Mouse (Mus musculus) liver (tissue): ENCODE results near the gene Chst15.

Experiments
- DNase-seq: peaks from one replicate; pipeline ENCODE4 v3.0.0-alpha.2; 2020; ENCODE audit warnings: mixed read lengths

Gene Chst15

DNA sequence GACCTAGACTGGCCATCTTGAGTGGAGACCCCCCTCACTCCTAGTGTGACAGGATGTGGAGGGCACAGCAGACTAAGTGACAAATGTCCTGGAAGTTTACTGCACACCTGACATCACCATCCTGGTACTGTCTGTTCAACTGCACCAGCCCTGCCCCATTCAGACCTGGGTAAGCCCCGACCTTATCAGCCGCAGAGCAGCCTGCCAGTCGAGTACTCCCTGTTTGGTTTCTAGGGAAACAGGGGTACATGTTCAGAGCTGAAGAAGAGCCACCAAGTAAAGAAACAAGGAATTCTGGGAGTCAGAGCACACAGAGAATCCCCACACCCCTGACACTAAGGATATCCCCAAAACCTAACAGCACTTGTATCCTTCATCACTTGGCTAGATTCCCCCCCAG, 55.1 kb downstream of the Chst15 start:
- peak; percentile 74 for DNase-seq

- DNase-seq = no peak
Measured at GRCm38 (mm10) chr7:132260632-132261031, 56.4 kb downstream of the Chst15 start.

DNA sequence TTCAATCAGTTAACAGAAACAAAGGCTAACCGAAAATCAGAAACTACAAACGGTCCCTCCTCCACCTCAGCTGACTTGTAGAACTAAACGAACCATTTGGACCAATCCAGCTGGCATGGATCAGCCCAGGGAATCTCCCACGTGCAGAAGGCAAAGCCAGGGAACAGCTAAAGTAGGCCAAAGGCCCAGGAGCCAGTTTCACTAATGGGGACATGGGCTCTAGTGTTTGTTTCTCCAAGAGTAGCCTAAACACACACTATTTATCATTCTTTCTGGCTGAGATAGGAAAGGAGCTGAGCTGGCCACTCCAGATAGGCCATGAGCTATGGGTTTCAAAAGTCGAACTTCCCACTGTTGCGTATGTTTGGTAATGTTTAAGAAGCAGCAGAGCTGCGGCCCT, 58.2 kb downstream of the Chst15 start:
- no peak for DNase-seq

GRCm38 (mm10) chr7:132258216-132258615, 58.8 kb downstream of the Chst15 start:
- no peak for DNase-seq

GRCm38 (mm10) chr7:132253513-132253912, 63.5 kb downstream of the Chst15 start:
- no peak for DNase-seq

DNA sequence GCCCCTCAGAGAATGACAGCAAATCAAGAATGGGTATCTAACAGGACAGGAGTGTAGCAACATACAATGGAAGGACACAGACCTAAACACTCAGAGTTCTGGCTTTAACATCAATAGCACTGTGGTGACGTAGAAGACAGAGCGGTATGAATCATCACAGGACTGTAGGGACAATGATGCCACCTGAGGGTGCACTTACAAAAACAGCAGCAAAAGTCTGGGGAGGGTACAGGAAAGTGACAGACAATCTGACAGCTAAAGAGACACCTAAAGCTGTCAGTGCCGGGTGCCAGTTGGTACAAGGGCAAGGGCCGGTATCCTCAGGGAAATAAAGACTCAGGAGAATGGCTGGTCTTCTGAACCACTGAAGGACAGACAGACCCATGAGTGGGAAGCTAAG, 64.0 kb downstream of the Chst15 start:
- DNase-seq = no peak

GRCm38 (mm10) chr7:132249563-132250119, 67.4 kb downstream of the Chst15 start:
- no peak for DNase-seq

DNA sequence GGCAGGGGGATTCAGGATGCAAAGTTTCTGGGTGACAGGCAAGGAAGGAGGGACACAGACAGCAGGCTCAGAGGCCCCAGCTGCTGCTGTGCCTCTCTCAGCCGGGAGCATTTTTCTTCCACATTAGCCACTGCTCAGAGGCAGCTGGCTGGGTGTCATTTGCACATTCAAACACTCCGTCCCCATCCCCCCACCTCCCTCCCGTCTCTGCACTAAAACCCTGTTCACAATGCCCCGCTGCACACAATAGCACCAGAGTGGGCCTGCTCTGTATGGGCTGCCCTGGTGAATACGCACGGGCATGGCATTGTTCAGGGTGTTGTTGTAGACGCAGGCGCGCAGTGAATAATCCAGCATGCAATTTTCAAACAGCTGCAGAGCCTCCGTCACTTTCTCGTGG, 69.5 kb downstream of the Chst15 start:
- peak; percentile 16 for DNase-seq

GRCm38 (mm10) chr7:132247091-132247490, 69.9 kb downstream of the Chst15 start:
- DNase-seq = no peak

- no peak for DNase-seq
Measured at GRCm38 (mm10) chr7:132245730-132246129, 71.3 kb downstream of the Chst15 start.

GRCm38 (mm10) chr7:132244637-132245036, 72.4 kb downstream of the Chst15 start:
- DNase-seq = no peak

DNA sequence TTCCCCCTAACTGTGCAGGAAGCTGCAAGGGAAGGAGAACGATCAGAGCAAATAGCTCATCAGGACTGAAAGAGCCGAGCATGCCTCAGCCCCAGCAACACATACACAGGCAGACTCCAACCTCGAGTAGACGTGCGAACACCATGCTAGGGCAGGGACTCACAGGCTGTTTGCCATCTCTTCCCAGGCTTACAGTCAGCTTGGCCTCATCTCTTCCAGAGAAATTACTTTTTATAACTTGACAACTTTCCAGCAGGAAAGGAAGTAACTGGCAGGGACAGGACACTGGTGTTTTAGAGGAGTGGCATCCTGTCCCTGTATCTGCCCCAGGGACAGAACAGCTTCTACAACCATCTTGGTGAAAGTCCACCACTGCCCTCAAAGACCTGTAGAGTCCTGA, 73.8 kb downstream of the Chst15 start:
- no peak for DNase-seq

DNA sequence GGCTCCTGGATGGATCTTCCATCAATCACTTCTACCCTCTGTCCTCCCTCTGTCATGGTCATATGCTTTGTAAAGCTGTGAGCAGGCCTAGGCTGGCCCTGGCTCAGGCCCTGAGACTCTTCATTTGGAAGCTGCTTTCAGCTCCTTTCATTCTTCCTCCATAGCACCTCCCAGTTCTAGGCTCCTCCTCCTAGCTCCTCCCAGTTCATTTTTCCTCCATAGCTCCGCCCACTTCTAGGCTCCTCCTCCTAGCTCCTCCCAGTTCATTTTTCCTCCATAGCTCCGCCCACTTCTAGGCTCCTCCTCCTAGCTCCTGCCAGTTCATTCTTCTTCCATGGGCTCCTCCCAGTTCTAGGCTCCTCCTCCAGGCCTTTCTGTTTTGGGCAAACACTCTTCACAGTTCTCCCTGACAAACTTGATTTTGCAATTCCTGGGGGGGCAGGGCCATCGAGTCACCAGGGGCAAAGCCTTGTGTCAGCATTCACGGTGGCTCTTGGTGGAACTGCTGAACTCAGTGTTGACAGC, 74.3 kb downstream of the Chst15 start:
- DNase-seq = peak; percentile 56

DNA sequence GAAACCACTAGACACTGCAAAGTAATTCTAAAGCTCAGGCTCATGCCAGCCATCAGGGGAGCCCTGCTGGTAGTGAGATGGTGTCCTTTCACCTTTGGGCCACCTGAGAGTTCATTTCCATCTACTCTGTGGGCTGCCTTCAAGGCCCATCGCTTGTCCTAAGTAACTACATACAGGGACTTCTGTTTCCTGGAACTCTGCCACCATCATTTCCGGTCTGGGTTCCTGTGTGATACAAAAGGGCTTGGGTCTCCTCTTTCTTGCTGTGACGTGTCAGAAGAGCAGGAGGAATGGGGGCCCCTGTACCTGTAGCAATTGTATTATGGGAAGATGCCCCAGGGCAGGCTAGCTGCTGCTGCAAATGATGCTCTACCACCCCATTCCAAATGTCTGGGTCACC, 78.1 kb downstream of the Chst15 start:
- no peak for DNase-seq

DNA sequence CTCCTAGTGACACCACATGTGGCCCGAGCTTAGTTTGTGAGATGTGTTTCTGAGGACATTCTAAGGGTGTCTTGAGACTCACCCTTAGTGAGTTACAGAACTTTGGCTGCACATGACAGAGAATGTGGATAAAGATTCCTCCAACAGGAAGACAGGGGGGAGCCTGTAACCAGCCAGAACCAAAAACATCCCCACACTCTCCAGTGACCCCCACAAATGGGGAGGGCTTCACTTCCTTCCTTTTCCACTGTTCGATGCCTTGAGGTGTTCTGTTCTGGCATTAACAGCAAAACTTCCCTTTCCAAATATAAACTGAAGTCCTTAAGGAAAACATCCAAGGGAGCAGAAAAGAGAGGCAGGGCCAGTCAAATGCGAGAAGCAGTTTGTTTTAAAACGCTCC, 79.8 kb downstream of the Chst15 start:
- no peak for DNase-seq

GRCm38 (mm10) chr7:132236789-132237188, 80.2 kb downstream of the Chst15 start:
- DNase-seq = no peak

GRCm38 (mm10) chr7:132234250-132234649, 82.8 kb downstream of the Chst15 start:
- DNase-seq = no peak

- DNase-seq = no peak
Measured at GRCm38 (mm10) chr7:132233732-132234131, 83.3 kb downstream of the Chst15 start.

GRCm38 (mm10) chr7:132232937-132233336, 84.1 kb downstream of the Chst15 start:
- DNase-seq = no peak

DNA sequence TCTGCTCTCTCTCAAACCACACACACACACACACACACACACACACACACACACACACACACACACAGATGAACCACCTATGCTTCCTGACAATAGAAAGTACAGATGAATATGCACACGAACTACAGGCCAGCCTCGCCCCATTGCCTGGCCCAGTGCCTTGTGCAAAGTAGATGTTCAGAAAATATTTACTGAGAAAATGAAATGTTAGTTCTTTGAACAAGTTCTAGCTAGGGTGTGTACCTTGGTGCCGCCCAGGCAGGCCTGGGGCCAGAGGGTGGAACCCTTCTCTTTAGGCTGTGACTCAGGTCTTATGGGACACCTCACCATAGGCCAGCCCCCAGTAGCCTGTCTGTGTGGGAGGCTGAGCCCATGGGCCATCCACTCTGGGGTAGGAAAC, 85.6 kb downstream of the Chst15 start:
- no peak for DNase-seq

DNA sequence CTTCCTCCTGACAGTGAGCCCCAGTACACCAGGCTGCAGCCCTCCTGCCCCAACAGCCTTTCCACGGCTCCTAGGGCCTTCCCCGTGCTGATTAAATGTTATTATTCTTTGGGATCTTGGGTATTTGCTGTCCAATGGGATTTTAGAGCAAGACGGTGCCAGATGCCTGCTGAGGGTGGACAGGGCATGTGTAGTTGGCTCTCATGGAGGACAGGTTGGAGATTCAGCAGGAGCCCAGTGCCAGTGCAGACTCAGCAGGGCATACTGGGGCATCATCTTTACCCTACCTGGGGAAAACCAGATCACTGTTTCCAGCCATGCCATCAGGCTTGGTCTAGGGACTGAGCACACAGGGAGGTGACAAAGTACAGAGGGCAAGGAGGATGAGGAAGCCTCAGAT, 86.1 kb downstream of the Chst15 start:
- DNase-seq = no peak

GRCm38 (mm10) chr7:132227075-132227640, 89.9 kb downstream of the Chst15 start:
- no peak for DNase-seq

- peak; percentile 67 for DNase-seq
Measured at GRCm38 (mm10) chr7:132226379-132227074, 90.5 kb downstream of the Chst15 start.

- DNase-seq = no peak
Measured at GRCm38 (mm10) chr7:132223452-132224141, 93.4 kb downstream of the Chst15 start.
